Mouse (Mus musculus) hematopoietic stem cell, adult 5-6 weeks (primary cell): ENCODE measurements around the gene Stk33. TPM values are rescaled to one million over a fixed set of nuclear protein-coding genes. Genes with fewer than 3 reads are reported as not detected.

ENCODE experiments used
- ATAC-seq, 2 experiments: fragments of 125-278 bp in 1 of 2; replicated peaks in 1 of 2; 2 replicates each; pipeline ENCODE4 v1.8.0; 2016 to 2017; ENCODE audit warnings: inconsistent platforms in 2 of 2, mild to moderate bottlenecking in 2 of 2, moderate number of reproducible peaks in 2 of 2, low read depth in 1 of 2, moderate TSS enrichment in 1 of 2; ENCODE audit not compliant: low FRiP score in 2 of 2, poor library complexity in 2 of 2, severe bottlenecking in 2 of 2, insufficient read depth in 1 of 2, low TSS enrichment in 1 of 2
- total RNA-seq: library from RNA; stranded (forward); fragments of 172-1452, 232-1000 nt; gene quantifications from 2 replicates; pipeline ENCODE4 v1.2.3, GENCODE M21; 2017

Gene Stk33
- not detected in 2 replicates for total RNA-seq

- peak; percentile 35 to 61; a peak in 3 of 4 replicates for ATAC-seq
Observed at GRCm38 (mm10) chr7:109438781-109439591, at the start of gene Stk33. TSS of gene Stk33 (minus strand) at chr7:109439081.

GRCm38 (mm10) chr7:109484221-109484620, 45.3 kb upstream of the Stk33 start:
- ATAC-seq, result no peak

GRCm38 (mm10) chr7:109480765-109481197, 41.9 kb upstream of the Stk33 start:
- 0 out of 4 replicates have a peak, but pooled peaks have one; percentile 30 to 31 for ATAC-seq

GRCm38 (mm10) chr7:109477926-109478325, 39.0 kb upstream of the Stk33 start:
- no peak for ATAC-seq

GRCm38 (mm10) chr7:109470700-109471099, 31.8 kb upstream of the Stk33 start:
- ATAC-seq, result no peak

- ATAC-seq, result no peak
Observed at GRCm38 (mm10) chr7:109468262-109468701, 29.4 kb upstream of the Stk33 start.

GRCm38 (mm10) chr7:109467591-109467990, 28.7 kb upstream of the Stk33 start:
- ATAC-seq, result no peak

GRCm38 (mm10) chr7:109460698-109461097, 21.8 kb upstream of the Stk33 start:
- ATAC-seq, result no peak

GRCm38 (mm10) chr7:109456563-109456962, 17.7 kb upstream of the Stk33 start:
- peak; percentile 35 to 71 for ATAC-seq

- ATAC-seq, result peak in 1 of 2 experiments; percentile 22; a peak in 2 of 4 replicates
Observed at GRCm38 (mm10) chr7:109455748-109456147, 16.9 kb upstream of the Stk33 start.

- no peak for ATAC-seq
Observed at GRCm38 (mm10) chr7:109454856-109455255, 16.0 kb upstream of the Stk33 start.

GRCm38 (mm10) chr7:109448060-109448459, 9.2 kb upstream of the Stk33 start:
- ATAC-seq, result no peak

- peak; percentile 65 to 69; a peak in 3 of 4 replicates for ATAC-seq
Observed at GRCm38 (mm10) chr7:109445012-109445411, 6.1 kb upstream of the Stk33 start.

- no peak for ATAC-seq
Observed at GRCm38 (mm10) chr7:109442739-109443138, 3.9 kb upstream of the Stk33 start.

- ATAC-seq, result no peak
Observed at GRCm38 (mm10) chr7:109440697-109441269, 1.9 kb upstream of the Stk33 start.

- ATAC-seq, result no peak
Observed at GRCm38 (mm10) chr7:109424422-109425159, 14.3 kb downstream of the Stk33 start.

GRCm38 (mm10) chr7:109422803-109423202, 16.1 kb downstream of the Stk33 start:
- ATAC-seq, result no peak

- ATAC-seq, result no peak
Observed at GRCm38 (mm10) chr7:109405491-109405890, 33.4 kb downstream of the Stk33 start.
